Mouse (Mus musculus) MEL (cell line): Measurements from ENCODE around the gene Gk5. TPM values are rescaled to one million over a fixed set of nuclear protein-coding genes. Genes with fewer than 3 reads are reported as not detected.

Source experiments
- DNase-seq: peaks from one replicate; pipeline ENCODE4 v3.0.0; 2011; ENCODE audit warnings: low read depth, low spot score
- H3K27ac ChIP-seq: 2 replicates; pipeline ENCODE4 v1.5.1; 2012; ENCODE audit warnings: low read depth, mild to moderate bottlenecking, control low read depth, low read length, moderate library complexity; ENCODE audit not compliant: control insufficient read depth
- H3K27me3 ChIP-seq, 2 experiments: fragments of 150-350 bp in 1 of 2; sonication (generic) in 1 of 2; 2 replicates each; pipeline ENCODE4 v1.6.1; 2012; ENCODE audit warnings: low read length in 2 of 2, mild to moderate bottlenecking in 2 of 2, improper control_type of control experiment in 1 of 2, moderate library complexity in 1 of 2; ENCODE audit not compliant: insufficient read depth in 2 of 2, control insufficient read depth in 1 of 2
- H3K36me3 ChIP-seq, 2 experiments: 2 replicates each; pipeline ENCODE4 v1.6.1; 2012 to 2014; ENCODE audit warnings: low read length in 2 of 2, improper control_type of control experiment in 1 of 2, inconsistent platforms in 1 of 2, mild to moderate bottlenecking in 1 of 2; ENCODE audit not compliant: insufficient read depth in 2 of 2, control insufficient read depth in 1 of 2
- H3K4me1 ChIP-seq, 2 experiments: fragments of 150-350 bp in 1 of 2; sonication (generic) in 1 of 2; 2 replicates each; pipeline ENCODE4 v1.6.1; 2012; ENCODE audit warnings: low read length in 2 of 2, improper control_type of control experiment in 1 of 2, mild to moderate bottlenecking in 1 of 2; ENCODE audit not compliant: insufficient read depth in 2 of 2, control insufficient read depth in 1 of 2
- H3K4me3 ChIP-seq, 2 experiments: fragments of 150-350 bp in 1 of 2; sonication (generic) in 1 of 2; 2 replicates each; pipeline ENCODE4 v1.5.1; 2012; ENCODE audit warnings: low read depth in 2 of 2, low read length in 2 of 2, mild to moderate bottlenecking in 2 of 2, moderate library complexity in 2 of 2, control low read depth in 1 of 2, improper control_type of control experiment in 1 of 2; ENCODE audit not compliant: control insufficient read depth in 1 of 2, insufficient read depth in 1 of 2
- H3K79me2 ChIP-seq: 2 replicates; pipeline ENCODE4 v1.6.1; 2012; ENCODE audit warnings: mild to moderate bottlenecking, low read length, moderate library complexity; ENCODE audit not compliant: control insufficient read depth, poor library complexity, insufficient read depth
- H3K9ac ChIP-seq: 2 replicates; pipeline ENCODE4 v1.6.1; 2012; ENCODE audit warnings: low read depth, mild to moderate bottlenecking, control low read depth, low read length, moderate library complexity; ENCODE audit not compliant: control insufficient read depth, poor library complexity, severe bottlenecking
- H3K9me3 ChIP-seq: fragments of 150-350 bp; sonication (generic); replicated peaks from 2 replicates; pipeline ENCODE4 v1.6.1; 2012; ENCODE audit warnings: mild to moderate bottlenecking, low read length, improper control_type of control experiment, moderate library complexity; ENCODE audit not compliant: insufficient read depth
- BHLHE40 ChIP-seq: IDR thresholded peaks from 2 replicates; pipeline ENCODE4 v1.6.1; 2012; ENCODE audit warnings: low read depth, mild to moderate bottlenecking, inconsistent platforms, low read length, improper control_type of control experiment, borderline replicate concordance
- CHD1 ChIP-seq: IDR thresholded peaks from 2 replicates; pipeline ENCODE4 v1.6.1; 2012; ENCODE audit warnings: low read depth, mild to moderate bottlenecking, inconsistent platforms, low read length, improper control_type of control experiment
- CHD2 ChIP-seq: IDR thresholded peaks from 2 replicates; pipeline ENCODE4 v1.6.1; 2011; ENCODE audit warnings: low read length, improper control_type of control experiment
- CTCF ChIP-seq, 3 experiments: IDR thresholded peaks in 2 of 3; conservative IDR thresholded peaks in 1 of 3; 2 replicates each; pipeline ENCODE4 v1.5.1; 2011 to 2012; ENCODE audit warnings: low read length in 3 of 3, low read depth in 2 of 3, mild to moderate bottlenecking in 2 of 3, improper control_type of control experiment in 1 of 3, inconsistent platforms in 1 of 3, mixed read lengths in 1 of 3, moderate library complexity in 1 of 3; ENCODE audit not compliant: control insufficient read depth in 1 of 3, insufficient read depth in 1 of 3, poor library complexity in 1 of 3, severe bottlenecking in 1 of 3
- ELF1 ChIP-seq: IDR thresholded peaks from 2 replicates; pipeline ENCODE4 v1.6.1; 2014; ENCODE audit warnings: low read depth, mild to moderate bottlenecking, inconsistent platforms, low read length, improper control_type of control experiment, moderate library complexity
- GABPA ChIP-seq: IDR thresholded peaks from 2 replicates; pipeline ENCODE4 v1.6.1; 2012; ENCODE audit warnings: low read depth, mild to moderate bottlenecking, inconsistent platforms, low read length, improper control_type of control experiment, moderate library complexity
- HCFC1 ChIP-seq: IDR thresholded peaks from 2 replicates; pipeline ENCODE4 v1.6.1; 2012; ENCODE audit warnings: low read depth, mild to moderate bottlenecking, inconsistent platforms, low read length, improper control_type of control experiment, moderate library complexity
- KAT2A ChIP-seq: conservative IDR thresholded peaks from 2 replicates; pipeline ENCODE4 v1.6.1; 2012; ENCODE audit warnings: low read depth, low read length, improper control_type of control experiment, inconsistent platforms
- MAZ ChIP-seq: IDR thresholded peaks from 2 replicates; pipeline ENCODE4 v1.6.1; 2012; ENCODE audit warnings: low read depth, mild to moderate bottlenecking, inconsistent platforms, low read length, improper control_type of control experiment
- MEF2A ChIP-seq: IDR thresholded peaks from 2 replicates; pipeline ENCODE4 v1.6.1; 2014; ENCODE audit warnings: low read depth, mild to moderate bottlenecking, inconsistent platforms, low read length, improper control_type of control experiment; ENCODE audit not compliant: poor library complexity, insufficient replicate concordance, severe bottlenecking; ENCODE audit errors: extremely low read depth
- MXI1 ChIP-seq: IDR thresholded peaks from 2 replicates; pipeline ENCODE4 v1.6.1; 2011; ENCODE audit warnings: mild to moderate bottlenecking, low read depth, low read length, improper control_type of control experiment
- MYB ChIP-seq: IDR thresholded peaks from 2 replicates; pipeline ENCODE4 v1.6.1; 2011; ENCODE audit warnings: mild to moderate bottlenecking, low read depth, low read length, improper control_type of control experiment
- MYC ChIP-seq: IDR thresholded peaks from 2 replicates; pipeline ENCODE4 v1.6.1; 2011; ENCODE audit warnings: low read depth, mild to moderate bottlenecking, low read length, improper control_type of control experiment, moderate library complexity
- POLR2A ChIP-seq, 2 experiments: IDR thresholded peaks; 2 replicates each; pipeline ENCODE4 v1.6.1; 2011 to 2012; ENCODE audit warnings: low read length in 2 of 2, mild to moderate bottlenecking in 2 of 2, control low read depth in 1 of 2, improper control_type of control experiment in 1 of 2, low read depth in 1 of 2, moderate library complexity in 1 of 2; ENCODE audit not compliant: control insufficient read depth in 1 of 2, insufficient read depth in 1 of 2, poor library complexity in 1 of 2
- RAD21 ChIP-seq: IDR thresholded peaks from 2 replicates; pipeline ENCODE4 v1.6.1; 2011; ENCODE audit warnings: mild to moderate bottlenecking, low read depth, low read length, improper control_type of control experiment
- SIN3A ChIP-seq: IDR thresholded peaks from 2 replicates; pipeline ENCODE4 v1.6.1; 2012; ENCODE audit warnings: low read length, improper control_type of control experiment, inconsistent platforms
- SMC3 ChIP-seq: IDR thresholded peaks from 2 replicates; pipeline ENCODE4 v1.6.1; 2011; ENCODE audit warnings: low read depth, low read length, improper control_type of control experiment
- TBP ChIP-seq: IDR thresholded peaks from 2 replicates; pipeline ENCODE4 v1.8.0; 2011; ENCODE audit warnings: low read depth, low read length, improper control_type of control experiment
- UBTF ChIP-seq: IDR thresholded peaks from 2 replicates; pipeline ENCODE4 v1.6.1; 2012; ENCODE audit warnings: low read depth, mild to moderate bottlenecking, inconsistent platforms, low read length, improper control_type of control experiment, moderate library complexity, borderline replicate concordance; ENCODE audit not compliant: insufficient read depth
- USF1 ChIP-seq: IDR thresholded peaks from 2 replicates; pipeline ENCODE4 v1.6.1; 2014; ENCODE audit warnings: low read depth, mild to moderate bottlenecking, inconsistent platforms, low read length, improper control_type of control experiment, moderate library complexity
- ZC3H11A ChIP-seq: IDR thresholded peaks from 2 replicates; pipeline ENCODE4 v1.6.1; 2012; ENCODE audit warnings: low read depth, mild to moderate bottlenecking, inconsistent platforms, low read length, improper control_type of control experiment
- ZKSCAN1 ChIP-seq: IDR thresholded peaks from 2 replicates; pipeline ENCODE4 v1.6.1; 2012; ENCODE audit warnings: low read depth, mild to moderate bottlenecking, inconsistent platforms, low read length, improper control_type of control experiment, moderate library complexity
- ZMIZ1 ChIP-seq: IDR thresholded peaks from 2 replicates; pipeline ENCODE4 v1.6.1; 2012; ENCODE audit warnings: low read depth, mild to moderate bottlenecking, inconsistent platforms, low read length, improper control_type of control experiment, moderate library complexity
- ZNF384 ChIP-seq: IDR thresholded peaks from 2 replicates; pipeline ENCODE4 v1.6.1; 2012; ENCODE audit warnings: low read depth, mild to moderate bottlenecking, inconsistent platforms, low read length, improper control_type of control experiment
- polyA plus RNA-seq, 2 experiments: library from polyadenylated mRNA; stranded (reverse) in 1 of 2; unstranded in 1 of 2; fragments of >175 nt in 1 of 2; fragments of >200 nt in 1 of 2; gene quantifications; 2 replicates each; pipeline versions ENCODE4 v1.2.1 to v1.2.4; 2012; ENCODE audit warnings: low replicate concordance in 2 of 2, low read depth in 1 of 2; ENCODE audit not compliant: insufficient read length in 2 of 2, insufficient read depth in 1 of 2, missing spikeins in 1 of 2
- total RNA-seq: library from RNA; depleted of rRNA; stranded (reverse); fragments of 300-350 nt; gene quantifications from 2 replicates; pipeline ENCODE4 v1.2.3, GENCODE M21; 2012

Gk5 gene
- total and polyA plus RNA-seq, 3 experiments: 4.0 to 6.2 TPM; not detected in 1

- Histone ChIP-seq H3K27ac (no peak overlapping the region), H3K9ac (no peak overlapping the region), H3K36me3 (peaks cover 0 to 12% of the 10 kb centered on the region in 2 experiments; a peak in 2 of 4 replicates), H3K79me2 (no peaks in the 10 kb centered on the region), H3K27me3 (no peaks in the 10 kb centered on the region)
- TF ChIP-seq RAD21 (no peak), TBP (no peak), UBTF (no peak), GABPA (no peak), CTCF (IDR thresholded peaks at IDR 0.05 in 2 of 3, conservative IDR thresholded peaks at IDR 0.05 in 1 of 3; ENCODE audit: control insufficient read depth in 1 of 3, insufficient read depth in 1 of 3, low read depth in 2 of 3, low read length in 3 of 3, poor library complexity in 1 of 3, severe bottlenecking in 1 of 3) (no peak), ZMIZ1 (no peak), MEF2A (no peak), ZNF384 (no peak), SIN3A (no peak), MYC (no peak), HCFC1 (no peak), MYB (no peak), ELF1 (no peak), MAZ (no peak), SMC3 (no peak), USF1 (no peak), KAT2A (no peak), MXI1 (no peak), ZKSCAN1 (no peak)
- TF ChIP-seq, all 39 proteins: peak for 0
- no peaks in the 10 kb centered on the region for H3K9me3 ChIP-seq
- H3K4me1 ChIP-seq: peaks cover 17 to 18% of the 10 kb centered on the region in 2 experiments
- no peak for DNase-seq
- no peak overlapping the region for H3K4me3 ChIP-seq
Observed at GRCm38 (mm10) chr9:96139876-96140275, 20.7 kb downstream of the Gk5 start.

GRCm38 (mm10) chr9:96140931-96141330 is 21.8 kb downstream of the Gk5 start:
- no peak overlapping the region for H3K27ac ChIP-seq
- H3K36me3 ChIP-seq: peaks cover 0 to 5% of the 10 kb centered on the region in 2 experiments; a peak in 2 of 4 replicates
- peaks cover 10 to 14% of the 10 kb centered on the region in 2 experiments; a peak in 2 of 4 replicates for H3K4me1 ChIP-seq
- no peak overlapping the region for H3K4me3 ChIP-seq
- no peaks in the 10 kb centered on the region for H3K27me3 ChIP-seq
- H3K79me2 ChIP-seq: no peaks in the 10 kb centered on the region
- DNase-seq: no peak
- H3K9me3 ChIP-seq: no peaks in the 10 kb centered on the region
- H3K9ac ChIP-seq: no peak overlapping the region
- TF ChIP-seq UBTF (no peak), CTCF (IDR thresholded peaks at IDR 0.05 in 2 of 3, conservative IDR thresholded peaks at IDR 0.05 in 1 of 3; ENCODE audit: control insufficient read depth in 1 of 3, insufficient read depth in 1 of 3, low read depth in 2 of 3, low read length in 3 of 3, poor library complexity in 1 of 3, severe bottlenecking in 1 of 3) (no peak), ZC3H11A (no peak), HCFC1 (no peak), MEF2A (no peak), POLR2A (IDR thresholded peaks at IDR 0.05; ENCODE audit: control insufficient read depth in 1 of 2, insufficient read depth in 1 of 2, low read depth in 1 of 2, low read length in 2 of 2, poor library complexity in 1 of 2) (no peak), CHD1 (no peak), MYB (no peak), BHLHE40 (no peak), CHD2 (no peak)
